Mouse (Mus musculus) forebrain, embryonic 16.5 days (tissue): ENCODE measurements at regions not wholly inside any gene's neighbourhood (a gene's known extent, or its start where the extent isn't known, plus 50 kb on each side); places are given as distances from the start of the nearest gene placed in this dataset.

Experiments used
- ATAC-seq: fragments of 200-750 bp; cut with Nextera tagmentation; 2 replicates; pipeline ENCODE4 v1.8.0; 2017; ENCODE audit warnings: mild to moderate bottlenecking, moderate library complexity
- H3K27ac ChIP-seq: fragments of 300-500 bp; sonication (generic); 2 replicates; pipeline ENCODE4 v1.5.1; 2014; ENCODE audit warnings: low read length, control low read depth
- H3K27me3 ChIP-seq: fragments of 300-500 bp; sonication (generic); replicated peaks from 2 replicates; pipeline ENCODE4 v1.6.1; 2014; ENCODE audit warnings: low read length; ENCODE audit not compliant: control insufficient read depth, insufficient read depth
- H3K36me3 ChIP-seq: fragments of 300-500 bp; sonication (generic); 2 replicates; pipeline ENCODE4 v1.6.1; 2014; ENCODE audit not compliant: control insufficient read depth, insufficient read depth
- H3K4me1 ChIP-seq: fragments of 300-500 bp; sonication (generic); replicated peaks from 2 replicates; pipeline ENCODE4 v1.6.1; 2014; ENCODE audit warnings: low read length; ENCODE audit not compliant: control insufficient read depth, insufficient read depth
- H3K4me2 ChIP-seq: fragments of 300-500 bp; sonication (generic); 2 replicates; pipeline ENCODE4 v1.6.1; 2014; ENCODE audit warnings: mild to moderate bottlenecking, low read length, control low read depth
- H3K4me3 ChIP-seq: fragments of 300-500 bp; sonication (generic); replicated peaks from 2 replicates; pipeline ENCODE4 v1.5.1; 2014; ENCODE audit warnings: mild to moderate bottlenecking, low read length, control low read depth
- H3K9ac ChIP-seq: fragments of 300-500 bp; sonication (generic); replicated peaks from 2 replicates; pipeline ENCODE4 v1.6.1; 2014; ENCODE audit warnings: low read depth, low read length, control low read depth
- H3K9me3 ChIP-seq: fragments of 300-500 bp; sonication (generic); 2 replicates; pipeline ENCODE4 v1.6.1; 2016; ENCODE audit warnings: low read length; ENCODE audit not compliant: control insufficient read depth
- WGBS: fragments of 180-500 bp; shearing (Covaris S2); extraction: QIAGEN DNeasy Blood & Tissue Kit; methylation state at CpG from one replicate; pipeline ENCODE4 v1.1.7; 2014; 5-methylcytosine and 5-hydroxymethylcytosine counted together

DNA sequence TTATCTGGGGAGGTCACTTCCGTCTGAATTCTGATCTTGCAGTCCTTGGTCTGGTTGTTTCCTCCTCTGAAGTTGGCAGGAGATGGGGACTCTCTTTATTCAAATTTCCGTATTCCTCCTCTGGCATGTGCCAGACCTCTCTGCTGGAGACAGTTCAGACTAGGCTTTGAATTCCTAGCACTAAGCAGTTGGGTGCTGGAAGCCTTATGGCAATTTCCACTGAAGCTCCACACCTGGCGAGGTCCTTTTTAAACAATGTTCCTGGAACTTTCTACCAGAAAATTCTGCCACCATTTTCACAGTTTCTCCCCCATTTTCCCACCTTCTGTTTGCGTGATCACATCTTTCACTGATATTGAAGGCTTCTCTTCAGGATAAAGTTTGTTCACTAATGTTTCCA, 205.7 kb upstream of the Tyrp1 start:
- no peaks in the 10 kb centered on the region for H3K9me3 ChIP-seq
- H3K4me3 ChIP-seq, result no peak overlapping the region
- no peak for ATAC-seq
- H3K27ac ChIP-seq, result no peak overlapping the region
- H3K4me2 ChIP-seq, result no peak overlapping the region
- H3K9ac ChIP-seq, result no peak overlapping the region
- 72% methylated on average over 4 of the region's 4 CpGs for WGBS
- no peaks in the 10 kb centered on the region for H3K27me3 ChIP-seq
- H3K36me3 ChIP-seq, result no peaks in the 10 kb centered on the region
- H3K4me1 ChIP-seq, result no peaks in the 10 kb centered on the region

DNA sequence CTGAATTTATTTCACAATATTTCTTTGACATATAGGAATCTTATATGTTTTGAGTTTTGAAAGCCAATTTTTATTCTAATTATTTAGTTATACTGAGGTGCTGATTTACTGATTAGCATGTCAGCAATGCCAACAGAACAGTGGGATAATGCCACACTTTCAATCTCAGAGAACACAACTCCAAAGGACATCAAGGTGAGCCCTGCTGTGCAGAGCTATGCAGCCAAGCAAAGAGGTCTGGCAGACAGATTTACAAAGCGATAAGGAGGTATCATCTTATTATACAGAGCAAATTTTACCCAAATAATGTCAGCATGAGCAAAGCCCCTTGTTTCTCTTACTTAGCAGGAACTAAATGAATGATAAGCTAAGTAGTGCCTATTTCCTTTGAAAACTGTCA, 204.7 kb upstream of the Tyrp1 start:
- no peak for ATAC-seq

DNA sequence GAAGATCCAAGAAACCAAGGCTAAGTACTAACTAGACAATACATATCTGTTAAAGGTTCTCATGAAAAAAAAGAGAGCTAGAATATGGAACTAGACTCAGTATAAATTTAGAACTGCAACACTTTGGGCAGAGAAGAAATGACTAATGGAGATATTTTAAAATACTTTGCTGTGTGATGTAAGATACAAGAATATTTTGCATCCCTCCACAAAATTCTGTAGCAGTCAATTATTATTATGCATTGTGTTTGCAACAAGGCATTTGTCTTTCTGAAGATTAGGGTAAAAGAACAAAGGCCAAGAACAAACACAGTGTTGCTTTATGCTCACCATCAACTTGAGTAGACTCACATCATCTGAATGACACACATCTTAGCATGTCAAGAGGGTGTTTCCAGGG, 203.7 kb upstream of the Tyrp1 start:
- Histone ChIP-seq H3K27ac (no peak overlapping the region), H3K36me3 (no peaks in the 10 kb centered on the region), H3K9ac (no peak overlapping the region), H3K27me3 (no peaks in the 10 kb centered on the region), H3K9me3 (no peaks in the 10 kb centered on the region), H3K4me2 (no peak overlapping the region), H3K4me3 (no peak overlapping the region), H3K4me1 (no peaks in the 10 kb centered on the region)
- ATAC-seq, result no peak

More for the DNA sequence above, 204.7 kb upstream of the Tyrp1 start:
- no peaks in the 10 kb centered on the region for H3K27me3 ChIP-seq
- H3K9ac ChIP-seq, result no peak overlapping the region
- H3K4me2 ChIP-seq, result no peak overlapping the region
- no peak overlapping the region for H3K4me3 ChIP-seq
- H3K27ac ChIP-seq, result no peak overlapping the region
- no peaks in the 10 kb centered on the region for H3K9me3 ChIP-seq
- WGBS, result 63% methylated on average over 1 of the region's 1 CpGs
- H3K4me1 ChIP-seq, result no peaks in the 10 kb centered on the region
- no peaks in the 10 kb centered on the region for H3K36me3 ChIP-seq

DNA sequence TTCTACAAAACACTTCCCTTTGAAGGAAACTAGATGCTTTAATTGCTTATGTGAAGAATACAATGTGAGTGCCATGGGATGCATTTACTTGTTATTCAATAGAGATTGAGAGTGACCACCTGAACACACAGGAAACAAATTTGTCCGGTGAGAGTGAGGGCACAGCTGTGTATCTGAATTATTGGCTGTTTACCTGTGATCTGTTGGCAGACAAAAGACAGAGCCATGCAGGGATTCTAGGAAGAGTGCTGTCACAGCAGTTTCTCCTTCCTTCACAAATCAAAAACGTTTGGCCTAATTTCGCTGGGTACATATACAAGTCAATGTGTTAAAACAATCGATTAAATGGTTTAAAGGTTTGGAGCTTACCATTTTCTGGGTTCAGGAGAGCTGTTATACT, 202.9 kb upstream of the Tyrp1 start:
- Histone ChIP-seq H3K9ac (no peak overlapping the region), H3K27me3 (no peaks in the 10 kb centered on the region), H3K9me3 (no peaks in the 10 kb centered on the region), H3K27ac (no peak overlapping the region), H3K4me2 (no peak overlapping the region), H3K36me3 (no peaks in the 10 kb centered on the region), H3K4me3 (no peak overlapping the region), H3K4me1 (no peaks in the 10 kb centered on the region)
- WGBS, result 78% methylated on average over 4 of the region's 4 CpGs
- ATAC-seq, result no peak

DNA sequence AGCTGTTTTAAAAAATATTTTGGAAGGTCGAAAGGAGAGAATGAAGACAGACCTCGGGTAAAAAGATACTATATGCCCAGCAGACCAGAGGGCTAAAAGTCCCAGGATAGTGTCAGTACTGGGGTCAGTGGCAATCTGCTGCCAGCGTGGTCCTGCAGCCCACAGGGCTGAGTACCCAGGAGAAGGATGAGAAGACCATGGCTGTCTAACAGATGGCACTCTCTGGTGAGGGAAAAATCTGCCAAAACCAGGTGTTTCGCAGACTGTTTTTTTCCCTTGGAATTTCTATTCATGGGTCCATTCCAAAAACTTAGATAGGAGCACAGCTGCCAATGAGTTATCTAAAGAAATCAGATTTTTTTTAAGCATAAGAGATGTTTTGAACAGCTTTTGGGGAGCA, 202.5 kb upstream of the Tyrp1 start:
- ATAC-seq, result no peak
- no peak overlapping the region for H3K9ac ChIP-seq
- WGBS, result 75% methylated on average over 4 of the region's 4 CpGs
- no peak overlapping the region for H3K4me2 ChIP-seq
- no peak overlapping the region for H3K27ac ChIP-seq
- H3K4me3 ChIP-seq, result no peak overlapping the region
- no peaks in the 10 kb centered on the region for H3K9me3 ChIP-seq
- H3K4me1 ChIP-seq, result no peaks in the 10 kb centered on the region
- H3K27me3 ChIP-seq, result no peaks in the 10 kb centered on the region
- H3K36me3 ChIP-seq, result no peaks in the 10 kb centered on the region

DNA sequence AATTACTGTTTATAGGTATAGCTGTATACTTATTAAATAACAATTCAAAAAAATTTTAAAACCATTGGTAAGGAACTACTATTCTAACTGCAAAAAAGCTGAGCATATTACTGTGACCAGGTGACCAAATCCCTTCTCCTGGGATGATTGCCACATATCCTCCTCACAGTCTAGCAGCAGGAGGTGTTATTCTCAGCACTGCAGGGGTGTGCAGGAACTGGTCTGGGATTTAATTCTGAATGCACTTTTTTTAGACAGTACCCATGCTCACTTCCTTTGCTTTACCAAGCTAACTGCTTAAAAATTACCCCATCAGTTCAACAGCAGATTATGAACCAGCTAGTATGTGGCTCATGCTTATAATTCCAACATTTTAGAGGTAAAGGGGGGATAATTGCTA, 195.5 kb upstream of the Tyrp1 start:
- H3K4me2 ChIP-seq, result no peak overlapping the region
- H3K36me3 ChIP-seq, result no peaks in the 10 kb centered on the region
- H3K27ac ChIP-seq, result no peak overlapping the region
- H3K4me1 ChIP-seq, result no peaks in the 10 kb centered on the region
- H3K9ac ChIP-seq, result no peak overlapping the region
- H3K4me3 ChIP-seq, result no peak overlapping the region
- H3K9me3 ChIP-seq, result no peaks in the 10 kb centered on the region
- no peaks in the 10 kb centered on the region for H3K27me3 ChIP-seq
- no peak for ATAC-seq
